Mouse (Mus musculus) forebrain, postnatal 0 days (tissue): ENCODE measurements around the gene Immp2l. TPM values are rescaled to one million over a fixed set of nuclear protein-coding genes. Genes with fewer than 3 reads are reported as not detected.
"Not testable (repeated sequence)": the region's sequence is repeated elsewhere in the genome, so short reads cannot be mapped to it uniquely, and the experiment has no call there.

Experiments used
- ATAC-seq: fragments of 200-750 bp; cut with Nextera tagmentation; 2 replicates; pipeline ENCODE4 v1.8.0; 2017; ENCODE audit warnings: mild to moderate bottlenecking, moderate library complexity
- DNase-seq: peaks from one replicate; pipeline ENCODE4 v3.0.0-alpha.2; 2015
- H3K27ac ChIP-seq: fragments of 300-500 bp; sonication (generic); 2 replicates; pipeline ENCODE4 v1.5.1; 2014; ENCODE audit warnings: low read depth, mild to moderate bottlenecking, antibody characterized with exemption, low read length, moderate library complexity, mixed read lengths
- H3K27me3 ChIP-seq: fragments of 300-500 bp; sonication (generic); 2 replicates; pipeline ENCODE4 v1.6.1; 2014; ENCODE audit warnings: mild to moderate bottlenecking, low read length, mixed read lengths; ENCODE audit not compliant: insufficient read depth
- H3K36me3 ChIP-seq: fragments of 300-500 bp; sonication (generic); 2 replicates; pipeline ENCODE4 v1.6.1; 2014; ENCODE audit warnings: mild to moderate bottlenecking, moderate library complexity; ENCODE audit not compliant: insufficient read depth
- H3K4me1 ChIP-seq: fragments of 300-500 bp; sonication (generic); 2 replicates; pipeline ENCODE4 v1.6.1; 2014; ENCODE audit warnings: antibody characterized with exemption; ENCODE audit not compliant: insufficient read depth
- H3K4me2 ChIP-seq: fragments of 300-500 bp; sonication (generic); 2 replicates; pipeline ENCODE4 v1.6.1; 2014; ENCODE audit warnings: low read depth, mild to moderate bottlenecking, moderate library complexity
- H3K4me3 ChIP-seq: fragments of 300-500 bp; sonication (generic); 2 replicates; pipeline ENCODE4 v1.5.1; 2014; ENCODE audit warnings: low read depth, low read length, mixed read lengths
- H3K9ac ChIP-seq: fragments of 300-500 bp; sonication (generic); 2 replicates; pipeline ENCODE4 v1.6.1; 2014; ENCODE audit warnings: mild to moderate bottlenecking
- H3K9me3 ChIP-seq: fragments of 300-500 bp; sonication (generic); 2 replicates; pipeline ENCODE4 v1.6.1; 2016; ENCODE audit warnings: low read length
- CTCF ChIP-seq: sonication (generic); IDR thresholded peaks from 2 replicates; pipeline ENCODE4 v1.5.1; 2016; ENCODE audit warnings: antibody characterized with exemption, control low read depth, low read depth
- WGBS: fragments of 180-500 bp; shearing (Covaris S2); extraction: QIAGEN DNeasy Blood & Tissue Kit; methylation state at CpG from one replicate; pipeline ENCODE4 v1.1.7; 2014; 5-methylcytosine and 5-hydroxymethylcytosine counted together
- polyA plus RNA-seq: library from polyadenylated mRNA; unstranded; fragments of >200 nt; fragmentation: Nextera tagmentation; extraction: Ambion mirVana; gene quantifications from 2 replicates; pipeline ENCODE4 v1.2.1, GENCODE M21; 2015
- total RNA-seq: library from RNA; depleted of rRNA; stranded (reverse); fragments of >200 nt; gene quantifications from 2 replicates; pipeline ENCODE4 v1.2.3, GENCODE M21; 2014

The Immp2l gene
- total and polyA plus RNA-seq, 2 experiments from 2014 or later = 5.9 to 19.4 TPM

- no peaks in the 10 kb centered on the region for H3K4me1 ChIP-seq
- 39% methylated on average over 4 of the region's 4 CpGs for WGBS
- H3K4me2 ChIP-seq = no peak overlapping the region
- no peak overlapping the region for H3K4me3 ChIP-seq
- DNase-seq (no peak), ATAC-seq (no peak)
- no peaks in the 10 kb centered on the region for H3K36me3 ChIP-seq
- no peak overlapping the region for H3K27ac ChIP-seq
- TF ChIP-seq CTCF = no peak
- no peaks in the 10 kb centered on the region for H3K27me3 ChIP-seq
- H3K9ac ChIP-seq = no peak overlapping the region
- no peaks in the 10 kb centered on the region for H3K9me3 ChIP-seq
These were observed 38.1 kb upstream of the Immp2l start for GRCm38 (mm10) chr12:40985791-40986190.

GRCm38 (mm10) chr12:40988311-40989065 lies 35.4 kb upstream of the Immp2l start:
- 35% methylated on average over 9 of the region's 9 CpGs for WGBS
- DNase-seq = no peak
- no peak overlapping the region for H3K4me2 ChIP-seq

GRCm38 (mm10) chr12:40991647-40992046 lies 32.2 kb upstream of the Immp2l start:
- Histone ChIP-seq H3K36me3 (no peaks in the 10 kb centered on the region), H3K4me3 (no peak overlapping the region), H3K4me2 (no peak overlapping the region), H3K9me3 (no peaks in the 10 kb centered on the region), H3K27me3 (no peaks in the 10 kb centered on the region), H3K4me1 (no peaks in the 10 kb centered on the region), H3K27ac (no peak overlapping the region), H3K9ac (no peak overlapping the region)
- 16% methylated on average over 4 of the region's 4 CpGs for WGBS
- no peak for ATAC-seq
- no peak for TF ChIP-seq CTCF
- DNase-seq = no peak

More at GRCm38 (mm10) chr12:40988311-40989065, 35.4 kb upstream of the Immp2l start:
- Histone ChIP-seq H3K27me3 (no peaks in the 10 kb centered on the region), H3K4me3 (no peak overlapping the region), H3K27ac (no peak overlapping the region), H3K9ac (no peak overlapping the region), H3K36me3 (no peaks in the 10 kb centered on the region), H3K4me1 (no peaks in the 10 kb centered on the region), H3K9me3 (no peaks in the 10 kb centered on the region)
- ATAC-seq = no peak
- no peak for TF ChIP-seq CTCF

- not testable (repeated sequence) for H3K4me2 ChIP-seq, H3K9ac ChIP-seq, H3K4me3 ChIP-seq, H3K36me3 ChIP-seq, H3K27ac ChIP-seq, H3K4me1 ChIP-seq, ATAC-seq, H3K9me3 ChIP-seq, H3K27me3 ChIP-seq, DNase-seq
- 88% methylated on average over 1 of the region's 1 CpGs for WGBS
These were observed 31.7 kb upstream of the Immp2l start for GRCm38 (mm10) chr12:40992237-40992636.

GRCm38 (mm10) chr12:40994846-40995245 lies 29.0 kb upstream of the Immp2l start:
- no peak overlapping the region for H3K27ac ChIP-seq
- H3K4me2 ChIP-seq = no peak overlapping the region
- ATAC-seq (no peak), DNase-seq (no peak)
- WGBS = 44% methylated on average over 2 of the region's 2 CpGs
- H3K9ac ChIP-seq = no peak overlapping the region
- H3K27me3 ChIP-seq = no peaks in the 10 kb centered on the region
- H3K36me3 ChIP-seq = no peaks in the 10 kb centered on the region
- no peaks in the 10 kb centered on the region for H3K9me3 ChIP-seq
- no peak for TF ChIP-seq CTCF
- H3K4me1 ChIP-seq = no peaks in the 10 kb centered on the region
- no peak overlapping the region for H3K4me3 ChIP-seq

GRCm38 (mm10) chr12:40995618-40996370 lies 28.1 kb upstream of the Immp2l start:
- WGBS = 72% methylated on average over 9 of the region's 9 CpGs
- no peaks in the 10 kb centered on the region for H3K36me3 ChIP-seq
- H3K9me3 ChIP-seq = no peaks in the 10 kb centered on the region
- no peak overlapping the region for H3K27ac ChIP-seq
- DNase-seq (no peak), ATAC-seq (no peak)
- H3K4me1 ChIP-seq = no peaks in the 10 kb centered on the region
- H3K4me2 ChIP-seq = no peak overlapping the region
- H3K27me3 ChIP-seq = no peaks in the 10 kb centered on the region
- no peak overlapping the region for H3K9ac ChIP-seq
- no peak for TF ChIP-seq CTCF
- H3K4me3 ChIP-seq = no peak overlapping the region

- 82% methylated on average over 1 of the region's 1 CpGs for WGBS
- H3K36me3 ChIP-seq = no peaks in the 10 kb centered on the region
- H3K4me2 ChIP-seq = no peak overlapping the region
- DNase-seq = no peak
- no peak for TF ChIP-seq CTCF
- H3K9me3 ChIP-seq = no peaks in the 10 kb centered on the region
- ATAC-seq = no peak
- 0 out of 2 replicates have a peak, but pooled peaks cover 4% of the 10 kb centered on the region for H3K4me1 ChIP-seq
- no peaks in the 10 kb centered on the region for H3K27me3 ChIP-seq
- H3K27ac ChIP-seq = no peak overlapping the region
- no peak overlapping the region for H3K4me3 ChIP-seq
- H3K9ac ChIP-seq = no peak overlapping the region
These were observed 1.4 kb upstream of the Immp2l start for GRCm38 (mm10) chr12:41022516-41022915.
